Mouse (Mus musculus): ENCODE data around the gene Lrrc63.

DNA sequence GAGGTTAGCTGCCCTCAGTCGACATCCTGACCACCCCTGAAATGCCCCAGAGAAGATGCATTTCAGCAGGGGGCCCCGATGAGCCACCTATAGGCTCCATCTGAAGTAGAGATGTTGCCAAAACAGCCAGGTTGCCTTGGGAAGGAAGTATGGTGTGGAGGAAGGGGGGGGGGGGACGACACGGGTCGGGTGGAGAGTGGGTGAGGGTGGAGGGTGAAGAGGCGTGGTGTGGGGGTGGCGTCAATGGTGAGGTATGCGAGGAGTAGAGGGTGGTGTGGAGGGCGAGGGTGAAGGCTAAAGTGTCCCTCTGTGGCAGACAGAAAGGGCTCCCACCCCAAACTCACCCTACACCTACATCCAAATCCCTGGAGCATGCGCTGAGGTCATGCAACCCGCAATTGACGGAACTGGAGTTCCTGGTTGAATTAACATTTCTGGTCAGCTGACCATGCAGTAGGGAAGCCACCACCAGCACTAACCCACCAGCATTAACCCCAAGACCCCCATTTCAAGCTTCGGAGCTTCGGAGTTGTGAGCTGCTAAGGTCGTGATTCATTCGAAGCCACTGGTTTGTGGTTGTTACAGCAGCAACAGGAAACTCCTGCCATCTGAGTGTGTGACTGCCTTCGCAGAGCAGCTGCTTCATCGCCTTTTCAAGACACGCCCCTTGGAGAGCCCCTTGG, 62.1 kb downstream of the Lrrc63 start:
- TF ChIP-seq CTCF (IDR thresholded peaks at IDR 0.05; ENCODE audit: borderline replicate concordance, insufficient read depth, low read length) (no peak), POLR2A (IDR thresholded peaks at IDR 0.05; ENCODE audit: low read depth, low read length) (no peak)

Data from embryonic fibroblast, embryonic 13.5 days (primary cell).